Mouse (Mus musculus) myocyte (in vitro differentiated cells): ENCODE measurements around the gene Gm17387.

ENCODE experiments used
- CEBPB ChIP-seq: IDR thresholded peaks from 2 replicates; pipeline ENCODE4 v1.6.1; 2011; ENCODE audit warnings: mild to moderate bottlenecking, moderate library complexity; ENCODE audit not compliant: poor library complexity, insufficient read depth, severe bottlenecking
- E2F4 ChIP-seq: IDR thresholded peaks from one replicate; pipeline ENCODE4 v1.6.1; 2011; ENCODE audit warnings: mild to moderate bottlenecking, control low read depth, moderate library complexity; ENCODE audit not compliant: insufficient read depth
- MYOG ChIP-seq, 3 experiments: IDR thresholded peaks; one replicate each; pipeline ENCODE4 v1.6.1; 2011; ENCODE audit warnings: control low read depth in 2 of 3, low read depth in 2 of 3, mild to moderate bottlenecking in 2 of 3; ENCODE audit not compliant: insufficient read length in 2 of 3, control insufficient read depth in 1 of 3, insufficient read depth in 1 of 3
- TCF12 ChIP-seq: IDR thresholded peaks from one replicate; pipeline ENCODE4 v1.6.1; 2011; ENCODE audit warnings: mild to moderate bottlenecking, control low read depth; ENCODE audit not compliant: poor library complexity, insufficient read depth, severe bottlenecking
- USF1 ChIP-seq: IDR thresholded peaks from one replicate; pipeline ENCODE4 v1.6.1; 2011; ENCODE audit warnings: low read depth, mild to moderate bottlenecking, control low read depth, moderate library complexity

GRCm38 (mm10) chr7:140987182-140988138 lies 41.5 kb upstream of the Gm17387 start:
- no peak for TF ChIP-seq CEBPB
- TF ChIP-seq TCF12: no peak
- no peak for TF ChIP-seq E2F4
- no peak for TF ChIP-seq USF1
- TF ChIP-seq MYOG (IDR thresholded peaks at IDR 0.05; ENCODE audit: control insufficient read depth in 1 of 3, insufficient read depth in 1 of 3, insufficient read length in 2 of 3, low read depth in 2 of 3): no peak
